Mouse (Mus musculus): Measurements from ENCODE around the gene Slc25a15.

DNA sequence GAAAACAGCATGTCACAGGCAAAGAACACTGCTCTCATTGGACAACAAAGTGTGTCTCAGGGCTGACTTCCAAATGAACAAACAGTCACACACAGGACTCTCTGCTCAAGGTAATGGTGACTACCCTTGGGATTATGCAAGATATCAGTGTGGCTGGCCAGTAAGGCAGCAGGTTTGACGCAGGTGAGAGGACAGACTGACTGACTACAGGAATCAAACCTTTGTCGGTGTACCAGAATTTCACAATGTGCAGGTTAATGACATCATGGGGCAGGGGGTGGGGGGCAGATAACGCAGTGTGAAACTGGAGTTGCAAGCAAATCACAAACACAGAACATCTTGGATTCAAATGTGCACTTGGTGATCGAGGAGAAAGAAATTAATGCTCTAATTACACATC, 2.2 kb upstream of the Slc25a15 start:
- no peak for TF ChIP-seq GATA1 (IDR thresholded peaks at IDR 0.05; ENCODE audit: borderline replicate concordance, low read length)
- TF ChIP-seq FLI1 (IDR thresholded peaks at IDR 0.05; ENCODE audit: low read length) = no peak
